Mouse (Mus musculus): ENCODE results near the gene Naa40. TPM values are rescaled to one million over a fixed set of nuclear protein-coding genes. Genes with fewer than 3 reads are reported as not detected.

The Naa40 gene
- total RNA-seq, 2 experiments from 2014 or later: 27.7 to 29.8 TPM

DNA sequence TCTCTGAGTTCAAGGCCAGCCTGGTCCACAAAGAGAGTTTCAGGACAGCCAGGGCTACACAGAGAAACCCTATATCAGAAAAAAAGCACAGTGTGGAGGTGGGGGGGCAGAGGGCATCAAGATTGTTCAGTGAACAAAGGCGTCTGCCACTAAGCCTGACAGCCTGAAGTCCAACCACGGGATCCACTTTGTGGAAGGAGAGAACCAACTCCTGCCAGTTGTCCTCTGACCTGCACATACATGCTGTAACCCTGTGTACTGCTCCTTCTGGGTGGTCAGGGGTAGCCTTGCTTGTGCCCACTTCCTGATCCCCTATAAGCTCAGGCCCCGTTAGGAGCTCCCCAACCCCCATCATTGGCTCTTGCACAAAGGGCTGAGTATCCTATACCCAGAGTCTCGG is 55.9 kb downstream of the Naa40 start:
- DNase-seq (ENCODE audit: low spot score in 2 of 2): no peak

DNA sequence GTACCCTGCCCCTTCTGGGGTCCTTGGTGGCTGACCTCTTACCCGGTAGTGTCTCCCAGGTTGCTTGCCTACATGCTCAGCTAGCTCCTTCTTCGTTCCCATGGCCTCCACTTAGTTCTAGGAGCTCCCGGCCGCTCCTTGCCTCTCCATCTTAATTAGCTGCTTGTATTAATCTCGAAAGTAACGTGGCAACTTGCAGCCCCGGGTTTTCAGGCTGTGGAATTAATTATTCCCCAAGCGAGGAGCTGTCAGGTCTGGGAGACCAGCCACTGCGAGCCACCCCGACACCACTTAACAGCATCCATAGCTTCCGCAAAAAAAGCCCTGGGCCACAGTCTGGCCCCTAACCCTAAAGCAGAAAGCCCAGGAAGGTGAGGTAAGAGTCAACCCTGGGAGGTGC is 57.6 kb downstream of the Naa40 start:
- DNase-seq (ENCODE audit: low spot score in 2 of 2): no peak

DNA sequence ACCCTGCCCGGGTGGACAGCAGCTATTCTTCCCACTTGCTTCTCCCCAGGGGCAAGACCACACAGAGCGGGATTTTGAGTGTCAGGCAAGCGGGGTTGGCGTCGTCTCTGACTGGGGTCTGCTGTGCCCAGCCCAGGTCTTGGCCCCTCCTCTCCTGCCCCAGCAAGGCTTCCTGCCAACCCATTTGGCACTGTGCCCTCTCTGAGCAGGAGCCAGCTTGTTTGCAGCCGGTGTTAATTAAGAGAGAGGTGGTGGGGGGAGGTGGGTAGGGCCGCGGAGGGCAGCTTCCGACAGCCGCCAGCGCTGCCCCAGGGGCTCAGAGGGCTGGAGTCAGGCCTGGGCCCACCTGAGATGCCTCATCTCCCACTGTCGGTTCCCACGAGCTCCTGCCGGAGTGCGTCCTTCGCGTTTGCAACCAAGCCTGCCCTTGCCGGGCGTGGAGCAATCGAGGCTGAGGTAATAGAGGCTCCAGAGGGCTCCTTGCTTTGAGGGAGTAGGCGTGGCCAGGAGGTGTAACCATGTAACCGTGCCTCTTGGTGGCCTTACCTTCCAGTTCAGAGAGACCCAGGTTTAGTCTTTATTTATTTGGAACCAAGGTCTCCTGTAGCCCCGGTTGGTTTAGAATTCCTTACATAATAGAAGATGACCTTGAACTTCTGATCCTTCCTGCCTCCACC is 58.6 kb downstream of the Naa40 start:
- DNase-seq (ENCODE audit: low spot score in 2 of 2): peak; percentile 58 to 60

GRCm38 (mm10) chr19:7181496-7181895 is 59.5 kb downstream of the Naa40 start:
- DNase-seq (ENCODE audit: low spot score in 2 of 2): no peak

DNA sequence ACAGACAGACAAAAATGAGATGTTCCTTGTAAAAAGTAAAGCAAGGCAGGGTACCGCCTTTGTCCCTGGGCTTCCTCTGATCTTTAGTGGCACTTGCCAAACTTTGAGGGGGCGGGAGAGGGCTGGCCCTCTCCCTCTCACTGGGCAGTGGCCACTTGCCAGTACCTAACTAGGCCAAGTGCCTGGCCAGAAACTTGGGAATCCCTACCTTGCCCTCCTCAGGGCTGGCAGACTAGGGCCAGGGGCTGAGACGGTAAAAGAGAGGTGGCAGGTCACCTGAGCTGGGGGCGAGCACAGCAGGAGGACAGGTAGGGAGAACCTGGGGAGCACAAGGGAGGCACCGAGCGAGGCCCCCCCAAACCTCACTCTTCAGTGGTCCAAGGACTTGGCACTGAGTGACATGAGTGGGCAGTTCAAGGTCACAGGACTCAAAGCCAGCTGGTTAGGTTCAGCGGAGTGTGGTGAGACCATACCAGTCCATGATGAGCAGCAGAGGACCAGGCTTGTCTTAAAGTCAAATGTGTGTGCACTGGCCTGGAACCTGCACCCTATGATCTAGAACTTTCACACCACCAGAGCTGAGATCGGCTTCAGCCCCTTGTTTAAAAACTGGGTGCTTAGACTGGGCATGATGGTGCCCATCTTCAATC is 60.1 kb downstream of the Naa40 start:
- no peak for DNase-seq (ENCODE audit: low spot score in 2 of 2)

DNA sequence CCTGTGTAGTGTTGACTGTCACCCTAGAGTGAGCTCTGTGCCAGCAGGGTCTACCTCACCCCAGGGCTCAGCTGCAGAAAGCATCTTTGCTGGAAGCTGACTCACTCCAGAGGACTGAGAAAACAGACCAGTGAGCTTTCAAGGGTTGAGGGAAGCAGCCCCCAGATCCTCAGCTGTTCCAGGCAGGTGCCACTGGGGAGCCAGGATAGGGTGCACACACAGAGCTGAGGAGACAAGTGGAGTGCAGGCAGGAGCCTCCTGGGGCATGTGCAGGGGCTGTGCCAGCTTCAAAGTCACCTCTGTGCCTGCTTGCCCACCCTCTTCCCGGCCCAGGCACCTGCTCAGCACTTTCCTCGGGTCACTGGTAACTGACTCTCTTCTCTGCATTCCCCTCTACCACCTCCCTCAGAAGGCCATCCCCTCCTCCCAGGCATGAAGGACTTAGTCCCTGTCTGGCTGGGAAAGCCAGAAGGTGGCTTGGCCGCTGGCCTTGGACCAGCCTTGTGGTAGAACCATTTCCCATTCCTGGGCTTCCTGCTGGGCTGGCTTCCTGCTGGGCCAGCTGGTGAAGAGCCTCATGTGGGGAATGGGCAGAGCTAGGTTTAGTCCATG is 62.0 kb downstream of the Naa40 start:
- no peak for DNase-seq (ENCODE audit: low spot score in 2 of 2)

DNA sequence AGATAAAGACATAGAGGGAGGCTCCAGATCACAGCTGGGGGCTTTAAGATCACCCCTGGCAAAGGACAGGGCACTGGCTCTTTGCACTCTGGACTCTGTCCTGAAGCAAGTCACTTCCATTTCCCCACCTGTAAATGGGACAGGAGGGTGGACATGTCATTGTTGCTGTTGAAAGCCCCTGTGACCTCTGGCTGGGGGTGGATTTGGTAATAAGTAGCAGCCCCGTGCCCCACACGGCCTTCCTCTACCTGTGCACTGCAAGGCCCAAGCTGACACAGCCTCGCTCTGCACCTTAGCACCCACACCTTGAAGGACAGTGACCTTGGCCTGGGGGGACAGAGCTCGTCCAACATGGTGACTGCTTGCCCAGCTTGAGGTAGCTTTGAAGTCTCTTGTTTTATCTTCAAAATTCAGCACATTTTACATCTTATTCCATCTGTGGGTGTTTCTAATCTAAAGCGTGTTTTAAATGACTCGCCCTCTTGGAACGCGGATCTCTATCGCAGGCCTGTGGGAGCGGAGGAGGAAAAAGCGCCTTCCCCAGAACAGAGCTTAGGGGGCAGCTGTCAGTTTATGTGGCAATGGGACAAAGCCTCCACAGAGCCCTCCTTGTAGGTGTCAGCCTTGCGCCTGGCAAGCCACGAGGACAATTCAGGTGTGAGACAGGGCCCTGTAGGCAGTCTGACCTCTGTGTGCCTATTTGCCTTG is 63.0 kb downstream of the Naa40 start:
- no peak for DNase-seq (ENCODE audit: low spot score in 2 of 2)

DNA sequence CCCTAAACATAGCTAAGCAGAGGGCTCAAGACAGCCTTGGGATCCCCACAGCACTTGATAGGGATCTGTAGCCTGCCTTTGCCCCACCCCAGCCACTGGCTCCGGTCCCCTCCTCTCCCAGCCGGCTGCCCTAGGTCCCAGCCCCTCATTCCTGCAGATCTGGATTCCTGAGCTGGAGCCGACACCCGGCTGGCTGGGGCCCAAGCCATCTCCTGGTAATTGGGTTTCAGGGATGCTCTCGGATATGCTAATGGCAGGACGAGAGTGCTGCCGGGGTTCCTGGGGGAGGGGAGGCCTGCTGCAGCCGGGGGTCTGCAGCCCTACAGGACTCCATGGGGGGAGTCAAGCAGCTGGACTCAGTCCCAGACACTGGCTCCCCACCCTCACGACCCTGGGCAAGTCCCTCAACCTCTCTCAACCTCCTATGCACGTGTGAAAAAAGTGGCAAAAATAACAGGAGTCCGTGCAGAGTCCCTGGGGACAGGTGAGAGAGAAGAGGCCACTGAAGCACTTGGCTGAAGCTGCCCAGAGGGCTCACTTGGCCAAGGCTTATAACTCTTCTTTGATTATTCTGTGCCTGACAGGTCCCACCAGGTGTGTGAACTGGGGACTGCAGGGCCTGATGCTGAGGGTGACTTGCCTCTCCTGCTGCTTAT is 64.8 kb downstream of the Naa40 start:
- no peak for DNase-seq (ENCODE audit: low spot score in 2 of 2)

Other genes with a start within 250 kb of the Naa40 start
- 10 to 100 TPM; 27.8 to 31.8 TPM for gene Dnajc4, start 248.6 kb downstream of the Naa40 start, total RNA-seq (2021)
- 10 to 100 TPM; 12.2 to 14.2 TPM for gene Nudt22, start 245.1 kb downstream of the Naa40 start, total RNA-seq (2021)
- 10 to 100 TPM; 19.6 to 24.6 TPM for gene Trpt1, start 245.1 kb downstream of the Naa40 start, total RNA-seq (2021)
- 1 to 10 TPM; 4.0 to 4.5 TPM for gene Fermt3, start 221.7 kb downstream of the Naa40 start, total RNA-seq (2021)
- 100 to 1,000 TPM; 211 to 217 TPM for gene Stip1, start 201.2 kb downstream of the Naa40 start, total RNA-seq (2021)
- 10 to 100 TPM; 15.0 to 16.6 TPM for gene Macrod1, start 184.4 kb downstream of the Naa40 start, total RNA-seq (2021)
- 10 to 100 TPM; 40.9 to 42.8 TPM for gene Flrt1, start 135.5 kb downstream of the Naa40 start, total RNA-seq (2021)
- gene Otub1, start 34.9 kb downstream of the Naa40 start, total RNA-seq (2021): 100 to 1,000 TPM; 274 to 284 TPM
- 1,000 to 10,000 TPM in 1 of 2 experiments, 100 to 1,000 TPM in 1; 906 to 1,040 TPM for gene Cox8a, start 23.6 kb downstream of the Naa40 start, total RNA-seq (2021)
- gene Rcor2, start 26.1 kb upstream of the Naa40 start, total RNA-seq (2021): 10 to 100 TPM; 17.6 to 17.7 TPM
- 100 to 1,000 TPM; 123 to 139 TPM for gene Mark2, start 100.7 kb upstream of the Naa40 start, total RNA-seq (2021)
- gene Spindoc, start 141.8 kb upstream of the Naa40 start, total RNA-seq (2021): 10 to 100 TPM; 29.1 to 30.8 TPM
- 10 to 100 TPM; 29.5 to 31.1 TPM for gene 2700081O15Rik, start 176.4 kb upstream of the Naa40 start, total RNA-seq (2021)
- 100 to 1,000 TPM; 828 to 858 TPM for gene Rtn3, start 242.1 kb upstream of the Naa40 start, total RNA-seq (2021)

All from left cerebral cortex, adult 18-20 months (tissue).